Mouse (Mus musculus): ENCODE measurements around the gene Tomm20.

GRCm38 (mm10) chr8:126931720-126932119 is 13.9 kb downstream of the Tomm20 start:
- TF ChIP-seq POLR2A (IDR thresholded peaks at IDR 0.05; ENCODE audit: borderline replicate concordance, extremely low read depth, low read depth, low read length) (no peak), CTCF (IDR thresholded peaks at IDR 0.05; ENCODE audit: insufficient read depth, low read length) (peak; percentile 21; the same call in 1 of the 2 replicates)
